9 mouse cellular contexts compared by ENCODE assay signal in the genomic region with DNA sequence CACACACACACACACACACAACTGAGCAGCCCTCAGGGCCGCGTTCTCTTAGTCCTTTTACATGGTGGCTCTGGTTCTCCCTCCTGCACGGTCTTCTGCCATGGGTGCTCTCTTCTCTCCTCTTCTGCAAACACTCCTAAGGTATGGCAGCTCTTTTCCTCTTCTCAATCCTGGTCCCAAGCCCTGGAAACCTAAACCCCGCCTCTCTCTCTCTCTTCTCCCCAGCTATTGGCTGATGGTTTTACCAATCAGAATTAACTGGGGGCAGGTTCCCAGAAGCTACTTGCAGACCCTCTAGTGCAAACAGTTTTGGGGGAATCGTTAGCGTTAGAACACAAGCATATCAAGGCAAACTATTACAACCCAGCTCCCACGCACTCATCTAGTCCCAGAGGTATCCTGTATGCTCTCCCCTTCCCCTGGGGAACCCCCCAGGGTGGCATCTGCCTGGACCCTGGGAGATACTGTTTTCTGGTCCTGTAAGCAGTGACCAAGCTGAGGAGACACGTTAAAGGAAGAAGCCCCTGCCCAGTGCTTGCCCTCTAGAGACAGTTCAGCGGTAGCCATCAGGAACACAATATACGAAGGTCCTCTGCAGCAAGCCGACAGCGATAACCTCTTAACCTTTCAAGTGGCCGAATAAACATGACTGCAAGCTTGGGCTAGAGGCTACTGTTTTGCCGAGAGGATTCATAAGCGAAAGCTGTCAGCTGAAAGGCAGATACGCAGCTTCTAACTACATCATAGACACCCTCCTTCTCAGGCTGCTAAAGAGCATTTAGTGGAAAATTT. TPM values are rescaled to one million over a fixed set of nuclear protein-coding genes. Genes with fewer than 3 reads are reported as not detected.
DNase-seq lines count a peak whose midpoint lies in the region; ATAC-seq and TF ChIP-seq lines count a peak whose summit lies in the region.
"Had no signal": no experiment of that assay in that cellular context is flagged by ENCODE, and none has a peak within 500 bp of the region (broad histone marks: within the 10 kb centered on the region; RNA-seq: fewer than 3 reads in every experiment).

No protein-coding gene starts in this region.

- DNase-seq in layer of hippocampus, adult 2 months (ENCODE audit: low spot score in 2 of 2), result peak in 1 of 2 experiments; percentile 17
- DNase-seq in layer of hippocampus, adult 11-12 months (ENCODE audit: low spot score), result no peak
- peak; percentile 43 for DNase-seq in forelimb bud, embryonic 11.5 days (ENCODE audit: low read depth, low spot score)
- no peak for DNase-seq in gastrocnemius, postnatal 25 days
- DNase-seq in frontal cortex, postnatal 10 days (ENCODE audit: low spot score in 2 of 2), result no peak
- DNase-seq in gastrocnemius, postnatal 14 days, result no peak
- DNase-seq: cerebellum, postnatal 10 days had no signal

- H3K9ac ChIP-seq in limb, embryonic 15.5 days, result no peak overlapping the region
- no peak overlapping the region for H3K9ac ChIP-seq in stomach, embryonic 14.5 days (replicated peaks; ENCODE audit: low read depth, low read length)

- no peak for ATAC-seq in limb, embryonic 15.5 days (ENCODE audit: insufficient number of reproducible peaks, low FRiP score, low TSS enrichment, low read depth)
- ATAC-seq in stomach, embryonic 14.5 days (ENCODE audit: insufficient number of reproducible peaks, insufficient read depth, low FRiP score, low read depth), result peak; percentile 19; the same call in 1 of the 2 replicates

- H3K9me3 ChIP-seq in limb, embryonic 15.5 days, result no peaks in the 10 kb centered on the region
- no peaks in the 10 kb centered on the region for H3K9me3 ChIP-seq in stomach, embryonic 14.5 days (ENCODE audit: control insufficient read depth, low read depth, low read length)

- H3K4me1 ChIP-seq in limb, embryonic 15.5 days, result peaks cover 19% of the 10 kb centered on the region
- no peaks in the 10 kb centered on the region for H3K4me1 ChIP-seq in stomach, embryonic 14.5 days (ENCODE audit: control insufficient read depth, insufficient read depth, low read length)

- H3K27ac ChIP-seq in layer of hippocampus, adult 2 months, result peak overlapping the region; percentile 76
- H3K27ac ChIP-seq in limb, embryonic 15.5 days, result no peak overlapping the region
- H3K27ac ChIP-seq in stomach, embryonic 14.5 days (ENCODE audit: low read length), result no peak overlapping the region

- intact Hi-C loops in gastrocnemius, postnatal 14 days (cut with DNase I; ENCODE audit: low total_unique reads), result no loop called here

- H3K36me3 ChIP-seq in limb, embryonic 15.5 days, result no peaks in the 10 kb centered on the region
- no peaks in the 10 kb centered on the region for H3K36me3 ChIP-seq in stomach, embryonic 14.5 days (ENCODE audit: control insufficient read depth, insufficient read depth, low read length)

- H3K4me3 ChIP-seq in layer of hippocampus, adult 2 months, result peak overlapping the region; percentile 9; the same call in 1 of the 2 replicates
- peak overlapping the region; percentile 10; the same call in 1 of the 2 replicates for H3K4me3 ChIP-seq in limb, embryonic 15.5 days
- peak overlapping the region; percentile 2; the same call in 1 of the 2 replicates for H3K4me3 ChIP-seq in stomach, embryonic 14.5 days (ENCODE audit: low read depth, low read length)

- TF ChIP-seq CTCF in layer of hippocampus, adult 2 months (conservative IDR thresholded peaks at IDR 0.05), result no peak

- H3K4me2 ChIP-seq in limb, embryonic 15.5 days, result peak overlapping the region; percentile 35
- peak overlapping the region; percentile 43 for H3K4me2 ChIP-seq in stomach, embryonic 14.5 days (replicated peaks; ENCODE audit: low read depth, low read length)

- H3K27me3 ChIP-seq in limb, embryonic 15.5 days, result no peaks in the 10 kb centered on the region
- no peaks in the 10 kb centered on the region for H3K27me3 ChIP-seq in stomach, embryonic 14.5 days (ENCODE audit: control insufficient read depth, insufficient read depth, low read length)

- 22% methylated on average over 16 of the region's 16 CpGs for WGBS in limb, embryonic 15.5 days
- WGBS in stomach, embryonic 14.5 days, result 12% methylated on average over 16 of the region's 16 CpGs

RNA-seq across cellular contexts. Expression of gene Icosl, which starts 32.1 kb away (rescaled TPM):
- 10 to 100 TPM in 1 of 2 experiments, 1 to 10 TPM in 1; 8.4 to 11.2 TPM for total RNA-seq in layer of hippocampus, adult 2 months (2021)
- 7.2 and 7.3 TPM in 2 replicates for polyA plus RNA-seq in limb, embryonic 15.5 days (2015; fragmentation: Nextera tagmentation; extraction: Ambion mirVana)
- 5.6 and 6.1 TPM in 2 replicates for polyA plus RNA-seq in stomach, embryonic 14.5 days (2014; fragmentation: Nextera tagmentation; extraction: Ambion mirVana)
- total RNA-seq in gastrocnemius, postnatal 25 days (2021), result 1 to 10 TPM; 1.3 to 1.7 TPM
- total RNA-seq in gastrocnemius, postnatal 14 days (2021), result 1 to 10 TPM; 1.6 to 2.0 TPM

RNA-seq across cellular contexts. Expression of gene Aire, which starts 57.8 kb away (rescaled TPM):
- under 1 TPM; 0.46 to 0.54 TPM for total RNA-seq in layer of hippocampus, adult 2 months (2021)
- 0.28 and 0.29 TPM in 2 replicates for polyA plus RNA-seq in limb, embryonic 15.5 days (2015; fragmentation: Nextera tagmentation; extraction: Ambion mirVana)
- 0.27 and 0.56 TPM in 2 replicates for polyA plus RNA-seq in stomach, embryonic 14.5 days (2014; fragmentation: Nextera tagmentation; extraction: Ambion mirVana)
- not detected for total RNA-seq in gastrocnemius, postnatal 25 days (2021)
- not detected for total RNA-seq in gastrocnemius, postnatal 14 days (2021)

RNA-seq across cellular contexts. Expression of gene Dnmt3l, which starts 59.4 kb away (rescaled TPM):
- total RNA-seq in layer of hippocampus, adult 2 months (2021), result not detected
- 0.58 TPM in 2 replicates for polyA plus RNA-seq in limb, embryonic 15.5 days (2015; fragmentation: Nextera tagmentation; extraction: Ambion mirVana)
- polyA plus RNA-seq in stomach, embryonic 14.5 days (2014; fragmentation: Nextera tagmentation; extraction: Ambion mirVana), result 0.71 TPM in 1 of 2 replicates, not detected in the other
- not detected for total RNA-seq in gastrocnemius, postnatal 25 days (2021)
- total RNA-seq in gastrocnemius, postnatal 14 days (2021), result not detected
